Mouse (Mus musculus): ENCODE data around the gene Adamtsl5. TPM values are rescaled to one million over a fixed set of nuclear protein-coding genes. Genes with fewer than 3 reads are reported as not detected.
A peak's percentile ranks its signal among the peaks of the same experiment; 100 is the strongest.

Gene Adamtsl5
- polyA plus RNA-seq, 1 experiment from 2014 or later: 28.2 TPM

DNA sequence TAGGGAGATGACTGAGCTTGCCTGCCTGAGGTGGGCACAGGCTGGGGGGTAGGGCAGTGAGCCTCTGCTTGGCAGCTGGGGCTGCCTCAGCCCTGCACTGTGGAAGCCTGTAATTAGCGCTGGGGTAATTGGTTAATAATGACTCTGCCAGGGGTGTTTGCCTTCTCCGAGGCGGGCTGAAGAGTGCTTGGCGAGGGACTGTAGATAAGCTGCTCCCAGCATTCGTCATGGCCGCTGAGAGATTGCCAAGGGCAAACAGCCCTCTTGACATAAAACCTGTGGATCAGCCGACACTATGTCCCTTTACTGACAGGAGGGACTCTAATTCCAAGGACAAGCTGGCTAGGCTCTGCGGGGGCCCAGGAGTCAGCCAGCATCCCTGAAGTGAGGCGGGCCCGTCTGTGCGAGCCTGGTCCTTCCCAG lies 31.8 kb downstream of the Adamtsl5 start:
- Histone ChIP-seq H3K27me3 (replicated peaks; ENCODE audit: control insufficient read depth, insufficient read depth, low read length) (peaks cover 47% of the 10 kb centered on the region), H3K4me3 (ENCODE audit: low read length) (no peak overlapping the region)

DNA sequence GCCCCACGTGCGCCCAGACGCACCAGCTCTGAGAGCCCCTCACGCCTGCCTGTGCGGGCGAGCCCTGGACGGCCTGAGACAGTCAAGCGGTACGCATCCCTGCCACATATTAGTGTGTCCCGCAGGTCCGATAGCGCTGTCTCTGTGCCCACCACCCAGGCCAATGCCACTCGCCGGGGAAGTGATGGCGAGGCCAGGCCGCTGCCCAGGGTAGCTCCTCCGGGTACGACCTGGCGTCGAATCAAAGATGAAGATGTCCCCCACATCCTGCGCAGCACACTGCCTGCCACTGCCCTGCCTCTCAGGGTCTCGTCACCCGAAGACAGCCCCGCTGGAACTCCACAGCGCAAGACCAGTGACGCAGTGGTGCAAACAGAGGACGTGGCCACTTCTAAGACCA lies 32.9 kb downstream of the Adamtsl5 start:
- no peak for ATAC-seq
- 44% methylated on average over 27 of the region's 27 CpGs for WGBS
- H3K4me1 ChIP-seq (ENCODE audit: control insufficient read depth, insufficient read depth, low read length): peaks cover 25% of the 10 kb centered on the region
- no peaks in the 10 kb centered on the region for H3K9me3 ChIP-seq (ENCODE audit: control insufficient read depth, low read length)
- peak overlapping the region; percentile 19; the same call in 1 of the 2 replicates for H3K9ac ChIP-seq (ENCODE audit: low read depth, low read length)
- H3K36me3 ChIP-seq (ENCODE audit: control insufficient read depth, insufficient read depth, low read length): peaks cover 6% of the 10 kb centered on the region; the same call in 1 of the 2 replicates
- H3K4me2 ChIP-seq (ENCODE audit: low read depth, low read length): no peak overlapping the region
- H3K27ac ChIP-seq (ENCODE audit: low read length): no peak overlapping the region
- no peak overlapping the region for H3K4me3 ChIP-seq (ENCODE audit: low read length)
- peaks cover 52% of the 10 kb centered on the region for H3K27me3 ChIP-seq (replicated peaks; ENCODE audit: control insufficient read depth, insufficient read depth, low read length)

More for the DNA sequence above, 31.8 kb downstream of the Adamtsl5 start:
- 20% methylated on average over 11 of the region's 11 CpGs for WGBS
- Histone ChIP-seq H3K4me2 (ENCODE audit: low read depth, low read length) (no peak overlapping the region), H3K9ac (ENCODE audit: low read depth, low read length) (no peak overlapping the region), H3K36me3 (ENCODE audit: control insufficient read depth, insufficient read depth, low read length) (peaks cover 6% of the 10 kb centered on the region; the same call in 1 of the 2 replicates), H3K27ac (ENCODE audit: low read length) (no peak overlapping the region), H3K4me1 (ENCODE audit: control insufficient read depth, insufficient read depth, low read length) (peaks cover 28% of the 10 kb centered on the region), H3K9me3 (ENCODE audit: control insufficient read depth, low read length) (no peaks in the 10 kb centered on the region)
- ATAC-seq: no peak

DNA sequence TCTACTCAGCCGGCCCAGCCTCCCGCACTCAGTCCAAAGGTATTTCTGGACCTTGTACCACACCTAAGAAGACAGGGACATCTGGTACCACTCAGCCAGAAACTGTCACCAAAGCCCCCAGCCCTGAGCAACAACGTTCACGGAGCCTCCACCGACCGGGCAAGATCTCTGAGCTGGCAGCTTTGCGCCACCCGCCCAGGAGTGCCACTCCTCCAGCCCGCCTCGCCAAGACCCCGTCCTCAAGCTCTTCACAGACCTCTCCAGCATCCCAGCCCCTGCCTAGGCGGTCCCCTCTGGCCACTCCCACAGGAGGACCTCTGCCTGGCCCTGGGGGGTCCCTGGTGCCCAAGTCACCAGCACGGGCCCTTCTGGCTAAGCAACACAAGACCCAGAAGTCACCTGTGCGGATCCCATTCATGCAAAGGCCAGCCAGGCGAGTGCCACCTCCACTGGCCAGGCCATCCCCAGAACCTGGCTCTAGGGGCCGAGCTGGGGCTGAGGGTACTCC lies 33.7 kb downstream of the Adamtsl5 start:
- Histone ChIP-seq H3K27ac (ENCODE audit: low read length) (no peak overlapping the region), H3K4me3 (ENCODE audit: low read length) (no peak overlapping the region), H3K9me3 (ENCODE audit: control insufficient read depth, low read length) (no peaks in the 10 kb centered on the region), H3K9ac (ENCODE audit: low read depth, low read length) (no peak overlapping the region), H3K4me1 (ENCODE audit: control insufficient read depth, insufficient read depth, low read length) (peaks cover 23% of the 10 kb centered on the region), H3K4me2 (ENCODE audit: low read depth, low read length) (no peak overlapping the region), H3K36me3 (ENCODE audit: control insufficient read depth, insufficient read depth, low read length) (peaks cover 6% of the 10 kb centered on the region; the same call in 1 of the 2 replicates), H3K27me3 (replicated peaks; ENCODE audit: control insufficient read depth, insufficient read depth, low read length) (peaks cover 52% of the 10 kb centered on the region)
- WGBS: 58% methylated on average over 16 of the region's 16 CpGs
- ATAC-seq: no peak

DNA sequence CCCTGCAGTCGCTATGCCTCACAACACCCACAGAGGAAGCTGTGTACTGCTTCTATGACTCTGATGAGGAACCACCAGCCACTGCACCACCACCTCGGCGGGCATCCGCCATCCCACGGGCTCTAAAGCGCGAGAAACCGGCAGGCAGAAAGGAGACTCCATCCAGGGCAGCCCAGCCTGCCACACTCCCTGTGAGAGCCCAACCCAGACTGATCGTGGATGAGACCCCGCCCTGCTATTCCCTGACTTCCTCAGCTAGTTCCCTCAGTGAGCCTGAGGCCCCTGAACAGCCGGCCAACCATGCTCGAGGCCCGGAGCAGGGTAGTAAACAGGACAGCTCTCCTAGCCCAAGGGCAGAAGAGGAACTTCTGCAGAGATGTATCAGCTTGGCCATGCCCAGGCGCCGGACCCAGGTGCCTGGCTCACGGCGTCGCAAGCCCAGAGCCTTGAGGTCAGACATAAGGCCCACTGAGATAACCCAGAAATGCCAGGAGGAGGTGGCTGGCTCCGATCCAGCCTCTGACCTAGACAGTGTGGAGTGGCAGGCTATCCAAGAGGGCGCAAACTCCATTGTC lies 34.5 kb downstream of the Adamtsl5 start:
- Histone ChIP-seq H3K36me3 (ENCODE audit: control insufficient read depth, insufficient read depth, low read length) (peaks cover 6% of the 10 kb centered on the region; the same call in 1 of the 2 replicates), H3K9me3 (ENCODE audit: control insufficient read depth, low read length) (no peaks in the 10 kb centered on the region), H3K27me3 (replicated peaks; ENCODE audit: control insufficient read depth, insufficient read depth, low read length) (peaks cover 52% of the 10 kb centered on the region), H3K4me2 (ENCODE audit: low read depth, low read length) (no peak overlapping the region), H3K4me3 (ENCODE audit: low read length) (no peak overlapping the region), H3K27ac (ENCODE audit: low read length) (no peak overlapping the region), H3K9ac (ENCODE audit: low read depth, low read length) (peak overlapping the region; percentile 11; the same call in 1 of the 2 replicates), H3K4me1 (ENCODE audit: control insufficient read depth, insufficient read depth, low read length) (peaks cover 17% of the 10 kb centered on the region)
- WGBS: 39% methylated on average over 20 of the region's 20 CpGs
- ATAC-seq: 0 out of 2 replicates have a peak, but pooled peaks have one; percentile 24

DNA sequence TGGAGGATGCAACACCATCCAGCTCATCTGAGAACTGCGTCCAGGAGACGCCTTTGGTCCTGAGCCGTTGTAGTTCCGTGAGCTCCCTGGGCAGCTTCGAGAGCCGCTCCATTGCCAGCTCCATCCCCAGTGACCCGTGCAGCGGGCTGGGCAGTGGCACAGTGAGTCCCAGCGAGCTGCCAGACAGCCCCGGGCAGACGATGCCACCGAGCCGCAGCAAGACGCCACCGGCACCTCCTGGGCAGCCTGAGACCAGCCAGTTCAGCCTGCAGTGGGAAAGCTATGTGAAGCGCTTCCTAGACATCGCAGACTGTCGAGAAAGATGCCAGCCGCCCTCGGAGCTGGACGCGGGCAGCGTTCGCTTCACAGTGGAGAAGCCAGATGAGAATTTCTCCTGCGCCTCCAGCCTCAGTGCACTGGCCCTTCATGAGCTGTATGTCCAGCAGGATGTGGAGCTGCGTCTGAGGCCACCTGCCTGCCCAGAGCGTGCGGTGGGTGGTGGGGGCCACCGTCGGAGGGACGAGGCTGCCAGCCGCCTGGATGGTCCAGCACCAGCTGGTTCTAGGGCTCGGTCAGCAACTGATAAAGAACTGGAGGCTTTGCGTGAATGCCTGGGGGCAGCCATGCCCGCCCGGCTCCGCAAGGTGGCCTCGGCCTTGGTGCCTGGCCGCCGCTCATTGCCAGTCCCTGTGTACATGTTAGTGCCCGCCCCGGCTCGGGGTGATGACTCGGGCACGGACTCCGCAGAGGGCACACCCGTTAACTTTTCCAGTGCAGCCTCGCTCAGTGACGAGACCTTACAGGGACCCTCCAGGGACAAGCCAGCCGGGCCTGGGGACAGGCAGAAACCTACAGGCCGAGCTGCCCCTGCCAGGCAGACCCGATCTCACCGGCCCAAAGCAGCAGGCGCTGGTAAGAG lies 35.4 kb downstream of the Adamtsl5 start:
- 58% methylated on average over 54 of the region's 54 CpGs for WGBS
- peaks cover 52% of the 10 kb centered on the region for H3K27me3 ChIP-seq (replicated peaks; ENCODE audit: control insufficient read depth, insufficient read depth, low read length)
- ATAC-seq: no peak
- H3K9me3 ChIP-seq (ENCODE audit: control insufficient read depth, low read length): no peaks in the 10 kb centered on the region
- H3K4me1 ChIP-seq (ENCODE audit: control insufficient read depth, insufficient read depth, low read length): peaks cover 15% of the 10 kb centered on the region
- no peak overlapping the region for H3K4me3 ChIP-seq (ENCODE audit: low read length)
- peak overlapping the region; percentile 11; the same call in 1 of the 2 replicates for H3K9ac ChIP-seq (ENCODE audit: low read depth, low read length)
- no peaks in the 10 kb centered on the region for H3K36me3 ChIP-seq (ENCODE audit: control insufficient read depth, insufficient read depth, low read length)
- H3K27ac ChIP-seq (ENCODE audit: low read length): no peak overlapping the region
- H3K4me2 ChIP-seq (ENCODE audit: low read depth, low read length): no peak overlapping the region

DNA sequence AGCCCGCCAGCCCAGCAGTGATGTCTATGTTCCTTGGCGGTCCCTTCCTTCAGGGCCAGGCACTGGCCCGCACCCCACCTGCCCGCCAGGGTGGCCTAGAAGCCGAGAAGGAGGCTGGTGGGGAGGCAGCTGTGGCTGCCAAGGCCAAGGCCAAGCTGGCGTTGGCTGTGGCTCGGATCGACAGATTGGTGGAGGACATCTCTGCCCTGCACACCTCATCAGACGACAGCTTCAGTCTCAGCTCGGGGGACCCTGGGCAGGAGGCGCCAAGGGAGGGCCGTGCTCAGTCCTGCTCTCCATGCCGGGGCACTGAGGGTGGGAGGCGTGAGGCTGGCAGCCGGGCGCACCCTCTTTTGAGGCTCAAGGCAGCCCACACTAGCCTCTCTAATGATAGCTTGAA lies 36.7 kb downstream of the Adamtsl5 start:
- 76% methylated on average over 16 of the region's 16 CpGs for WGBS
- Histone ChIP-seq H3K27ac (ENCODE audit: low read length) (no peak overlapping the region), H3K27me3 (replicated peaks; ENCODE audit: control insufficient read depth, insufficient read depth, low read length) (peaks cover 50% of the 10 kb centered on the region), H3K36me3 (ENCODE audit: control insufficient read depth, insufficient read depth, low read length) (no peaks in the 10 kb centered on the region), H3K9me3 (ENCODE audit: control insufficient read depth, low read length) (no peaks in the 10 kb centered on the region), H3K4me1 (ENCODE audit: control insufficient read depth, insufficient read depth, low read length) (peaks cover 8% of the 10 kb centered on the region), H3K4me2 (ENCODE audit: low read depth, low read length) (no peak overlapping the region), H3K9ac (ENCODE audit: low read depth, low read length) (no peak overlapping the region), H3K4me3 (ENCODE audit: low read length) (no peak overlapping the region)
- no peak for ATAC-seq

DNA sequence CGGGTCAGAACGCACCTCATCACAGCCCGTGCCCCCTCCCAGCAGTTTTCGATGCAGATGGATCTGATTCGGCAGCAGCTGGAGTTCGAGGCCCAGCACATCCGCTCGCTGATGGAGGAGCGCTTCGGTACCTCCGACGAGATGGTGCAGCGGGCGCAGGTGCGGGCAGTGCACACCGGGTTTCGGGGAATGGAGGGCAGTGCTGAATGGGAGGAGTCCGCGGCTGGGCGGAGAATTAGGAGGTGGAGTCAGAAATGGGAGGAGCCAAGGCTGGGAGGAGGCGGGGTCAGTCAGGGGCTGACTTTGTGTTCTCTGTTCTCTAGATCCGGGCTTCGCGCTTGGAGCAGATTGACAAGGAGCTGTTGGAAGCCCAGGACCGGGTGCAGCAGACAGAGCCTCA lies 43.4 kb downstream of the Adamtsl5 start:
- Histone ChIP-seq H3K9ac (ENCODE audit: low read depth, low read length) (no peak overlapping the region), H3K27me3 (replicated peaks; ENCODE audit: control insufficient read depth, insufficient read depth, low read length) (peaks cover 32% of the 10 kb centered on the region), H3K36me3 (ENCODE audit: control insufficient read depth, insufficient read depth, low read length) (no peaks in the 10 kb centered on the region), H3K4me1 (ENCODE audit: control insufficient read depth, insufficient read depth, low read length) (peaks cover 7% of the 10 kb centered on the region), H3K4me3 (ENCODE audit: low read length) (peak overlapping the region; percentile 23), H3K9me3 (ENCODE audit: control insufficient read depth, low read length) (no peaks in the 10 kb centered on the region), H3K4me2 (ENCODE audit: low read depth, low read length) (0 out of 2 replicates have a peak overlapping the region, but pooled peaks have one; percentile 30), H3K27ac (ENCODE audit: low read length) (no peak overlapping the region)
- peak; percentile 41 for ATAC-seq
- 15% methylated on average over 25 of the region's 25 CpGs for WGBS

DNA sequence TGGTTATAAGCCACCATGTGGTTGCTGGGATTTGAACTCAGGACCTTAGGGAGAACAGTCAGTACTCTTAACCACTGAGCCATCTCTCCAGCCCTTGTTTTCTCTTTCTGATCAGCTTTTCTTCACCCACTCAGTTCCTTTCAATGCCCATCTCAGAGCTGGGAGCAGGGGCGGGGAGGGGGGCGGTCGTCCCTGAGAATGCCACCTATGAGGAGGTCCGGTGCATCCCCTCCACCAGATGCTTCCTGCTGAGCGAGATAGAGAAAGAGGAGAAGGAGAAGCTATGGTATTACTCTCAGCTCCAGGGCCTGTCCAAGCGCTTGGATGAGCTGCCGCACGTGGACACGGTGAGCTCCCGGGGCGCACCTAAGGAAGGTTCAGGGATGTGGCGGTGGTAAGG lies 43.8 kb downstream of the Adamtsl5 start:
- Histone ChIP-seq H3K9me3 (ENCODE audit: control insufficient read depth, low read length) (no peaks in the 10 kb centered on the region), H3K4me2 (ENCODE audit: low read depth, low read length) (0 out of 2 replicates have a peak overlapping the region, but pooled peaks have one; percentile 30), H3K27me3 (replicated peaks; ENCODE audit: control insufficient read depth, insufficient read depth, low read length) (peaks cover 36% of the 10 kb centered on the region), H3K9ac (ENCODE audit: low read depth, low read length) (no peak overlapping the region), H3K4me1 (ENCODE audit: control insufficient read depth, insufficient read depth, low read length) (peaks cover 7% of the 10 kb centered on the region), H3K27ac (ENCODE audit: low read length) (no peak overlapping the region), H3K36me3 (ENCODE audit: control insufficient read depth, insufficient read depth, low read length) (no peaks in the 10 kb centered on the region), H3K4me3 (ENCODE audit: low read length) (peak overlapping the region; percentile 23)
- ATAC-seq: peak; percentile 16
- WGBS: 21% methylated on average over 12 of the region's 12 CpGs

DNA sequence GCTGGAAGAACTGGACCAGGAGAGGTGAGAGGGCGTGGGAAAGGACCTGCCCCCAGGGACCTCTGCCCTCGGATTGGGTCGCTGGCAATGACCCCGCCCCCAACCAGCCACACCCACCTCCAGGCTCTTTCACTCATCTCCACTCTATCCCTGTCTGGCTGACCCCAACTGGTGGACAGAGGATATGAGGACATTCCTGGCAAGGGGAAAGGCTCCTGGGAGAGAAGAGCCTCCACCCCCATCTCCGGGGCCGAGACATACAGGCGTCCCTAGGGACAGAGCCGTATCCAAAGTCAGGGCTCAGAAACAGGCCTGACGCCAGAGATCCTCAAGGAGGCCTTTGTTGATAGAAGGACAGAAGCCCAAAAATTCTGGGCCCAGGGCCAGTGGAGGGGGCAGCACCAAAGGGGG lies 45.7 kb downstream of the Adamtsl5 start:
- H3K4me3 ChIP-seq (ENCODE audit: low read length): no peak overlapping the region
- WGBS: 13% methylated on average over 9 of the region's 9 CpGs
- H3K27ac ChIP-seq (ENCODE audit: low read length): peak overlapping the region; percentile 13; the same call in 1 of the 2 replicates
- H3K9ac ChIP-seq (ENCODE audit: low read depth, low read length): peak overlapping the region; percentile 27
- H3K9me3 ChIP-seq (ENCODE audit: control insufficient read depth, low read length): no peaks in the 10 kb centered on the region
- peaks cover 7% of the 10 kb centered on the region for H3K4me1 ChIP-seq (ENCODE audit: control insufficient read depth, insufficient read depth, low read length)
- no peak overlapping the region for H3K4me2 ChIP-seq (ENCODE audit: low read depth, low read length)
- H3K36me3 ChIP-seq (ENCODE audit: control insufficient read depth, insufficient read depth, low read length): no peaks in the 10 kb centered on the region
- peak; percentile 67 for ATAC-seq
- peaks cover 55% of the 10 kb centered on the region for H3K27me3 ChIP-seq (replicated peaks; ENCODE audit: control insufficient read depth, insufficient read depth, low read length)
